Mouse (Mus musculus) neural tube, embryonic 12.5 days (tissue): ENCODE data around the gene Arrdc4. TPM values are rescaled to one million over a fixed set of nuclear protein-coding genes. Genes with fewer than 3 reads are reported as not detected.

Source experiments
- ATAC-seq: fragments of 200-750 bp; cut with Nextera tagmentation; 2 replicates; pipeline ENCODE4 v1.8.0; 2017; ENCODE audit warnings: low read depth, mild to moderate bottlenecking, moderate TSS enrichment, moderate library complexity; ENCODE audit not compliant: low FRiP score
- H3K27ac ChIP-seq: fragments of 300-500 bp; sonication (generic); 2 replicates; pipeline ENCODE4 v1.5.1; 2016
- H3K27me3 ChIP-seq: fragments of 300-500 bp; sonication (generic); replicated peaks from 2 replicates; pipeline ENCODE4 v1.6.1; 2016; ENCODE audit warnings: mild to moderate bottlenecking
- H3K36me3 ChIP-seq: fragments of 300-500 bp; sonication (generic); 2 replicates; pipeline ENCODE4 v1.6.1; 2016; ENCODE audit warnings: mild to moderate bottlenecking
- H3K4me1 ChIP-seq: fragments of 300-500 bp; sonication (generic); 2 replicates; pipeline ENCODE4 v1.6.1; 2016
- H3K4me2 ChIP-seq: fragments of 300-500 bp; sonication (generic); replicated peaks from 2 replicates; pipeline ENCODE4 v1.6.1; 2016; ENCODE audit warnings: mild to moderate bottlenecking
- H3K4me3 ChIP-seq: fragments of 300-500 bp; sonication (generic); 2 replicates; pipeline ENCODE4 v1.5.1; 2016
- H3K9ac ChIP-seq: fragments of 300-500 bp; sonication (generic); 2 replicates; pipeline ENCODE4 v1.6.1; 2016; ENCODE audit warnings: mild to moderate bottlenecking
- H3K9me3 ChIP-seq: fragments of 300-500 bp; sonication (generic); 2 replicates; pipeline ENCODE4 v1.6.1; 2016; ENCODE audit warnings: mild to moderate bottlenecking
- WGBS: fragments of 180-500 bp; shearing (Covaris S2); methylation state at CpG from one replicate; pipeline ENCODE4 v1.1.7; 2016; 5-methylcytosine and 5-hydroxymethylcytosine counted together
- polyA plus RNA-seq: library from polyadenylated mRNA; unstranded; fragments of >200 nt; fragmentation: Nextera tagmentation; extraction: Ambion mirVana; gene quantifications from 2 replicates; pipeline ENCODE4 v1.2.1, GENCODE M21; 2016

The Arrdc4 gene
- polyA plus RNA-seq, 1 experiment from 2014 or later: 30.9 TPM

- Histone ChIP-seq H3K27me3 (no peaks in the 10 kb centered on the region), H3K36me3 (no peaks in the 10 kb centered on the region), H3K27ac (no peak overlapping the region), H3K4me2 (no peak overlapping the region), H3K9ac (no peak overlapping the region), H3K4me1 (no peaks in the 10 kb centered on the region), H3K9me3 (no peaks in the 10 kb centered on the region), H3K4me3 (no peak overlapping the region)
- 91% methylated on average over 7 of the region's 7 CpGs for WGBS
- ATAC-seq: no peak
Observed at GRCm38 (mm10) chr7:68705162-68705561, 43.9 kb downstream of the Arrdc4 start.

GRCm38 (mm10) chr7:68697313-68697712 is 51.7 kb downstream of the Arrdc4 start:
- H3K9ac ChIP-seq: no peak overlapping the region
- no peaks in the 10 kb centered on the region for H3K36me3 ChIP-seq
- no peak overlapping the region for H3K4me3 ChIP-seq
- H3K27me3 ChIP-seq: no peaks in the 10 kb centered on the region
- ATAC-seq: no peak
- no peak overlapping the region for H3K4me2 ChIP-seq
- no peak overlapping the region for H3K27ac ChIP-seq
- no peaks in the 10 kb centered on the region for H3K9me3 ChIP-seq
- H3K4me1 ChIP-seq: no peaks in the 10 kb centered on the region
- 94% methylated on average over 3 of the region's 3 CpGs for WGBS

GRCm38 (mm10) chr7:68696908-68697307 is 52.1 kb downstream of the Arrdc4 start:
- Histone ChIP-seq H3K9ac (no peak overlapping the region), H3K9me3 (no peaks in the 10 kb centered on the region), H3K4me2 (no peak overlapping the region), H3K27ac (no peak overlapping the region), H3K4me3 (no peak overlapping the region), H3K27me3 (no peaks in the 10 kb centered on the region), H3K36me3 (no peaks in the 10 kb centered on the region), H3K4me1 (no peaks in the 10 kb centered on the region)
- 74% methylated on average over 6 of the region's 6 CpGs for whole genome bisulfite sequencing
- no peak for ATAC-seq

- Histone ChIP-seq H3K9me3 (no peaks in the 10 kb centered on the region), H3K27ac (no peak overlapping the region), H3K36me3 (no peaks in the 10 kb centered on the region), H3K4me1 (no peaks in the 10 kb centered on the region), H3K9ac (no peak overlapping the region), H3K4me2 (no peak overlapping the region), H3K27me3 (no peaks in the 10 kb centered on the region), H3K4me3 (no peak overlapping the region)
- ATAC-seq: no peak
- WGBS: 92% methylated on average over 5 of the region's 5 CpGs
Observed at GRCm38 (mm10) chr7:68696446-68696845, 52.6 kb downstream of the Arrdc4 start.

DNA sequence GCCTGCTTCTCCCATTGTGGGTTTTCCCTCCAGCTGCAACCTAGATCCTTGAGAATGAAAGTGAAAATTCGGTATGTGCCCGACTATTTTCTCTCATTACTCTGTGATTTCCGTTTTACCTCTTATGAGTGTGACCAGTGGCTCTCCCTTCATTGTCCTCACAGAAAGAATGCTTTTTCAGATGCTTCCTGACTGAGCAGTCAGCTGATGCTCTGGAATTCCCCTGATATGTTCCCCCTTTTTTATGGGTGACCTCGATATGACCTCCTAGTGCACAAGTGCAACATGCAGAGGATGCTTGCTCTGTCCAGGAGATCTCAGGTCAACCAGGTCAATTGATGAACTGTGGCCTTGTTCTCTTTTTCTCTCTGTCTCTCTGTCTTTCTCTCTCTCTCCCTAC is 56.3 kb downstream of the Arrdc4 start:
- Histone ChIP-seq H3K4me3 (no peak overlapping the region), H3K4me2 (no peak overlapping the region), H3K27ac (no peak overlapping the region), H3K27me3 (no peaks in the 10 kb centered on the region), H3K9me3 (no peaks in the 10 kb centered on the region), H3K4me1 (no peaks in the 10 kb centered on the region), H3K36me3 (no peaks in the 10 kb centered on the region), H3K9ac (no peak overlapping the region)
- ATAC-seq: no peak
- 58% methylated on average over 4 of the region's 4 CpGs for WGBS

DNA sequence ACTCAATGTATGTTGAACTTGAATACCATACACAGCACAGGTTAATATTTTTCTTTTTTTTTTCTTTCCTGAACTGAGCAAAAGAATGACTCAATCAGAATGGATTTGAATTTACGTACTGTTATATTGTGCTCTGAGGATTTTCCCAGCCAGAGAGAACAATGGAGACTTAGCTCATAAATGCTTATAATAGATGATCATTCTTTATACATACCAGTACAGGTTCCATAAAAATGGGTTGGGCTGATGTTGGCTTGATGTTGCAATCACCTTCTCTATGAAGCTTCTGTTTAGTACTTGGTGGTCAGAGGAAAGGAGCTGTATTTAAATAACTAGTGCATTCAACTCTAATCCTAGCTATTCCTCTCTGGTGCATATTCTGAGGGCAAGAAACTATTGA is 57.6 kb downstream of the Arrdc4 start:
- Histone ChIP-seq H3K27ac (no peak overlapping the region), H3K9me3 (no peaks in the 10 kb centered on the region), H3K36me3 (no peaks in the 10 kb centered on the region), H3K4me3 (no peak overlapping the region), H3K9ac (no peak overlapping the region), H3K4me2 (no peak overlapping the region), H3K27me3 (no peaks in the 10 kb centered on the region), H3K4me1 (no peaks in the 10 kb centered on the region)
- WGBS: 86% methylated on average over 1 of the region's 1 CpGs
- no peak for ATAC-seq

DNA sequence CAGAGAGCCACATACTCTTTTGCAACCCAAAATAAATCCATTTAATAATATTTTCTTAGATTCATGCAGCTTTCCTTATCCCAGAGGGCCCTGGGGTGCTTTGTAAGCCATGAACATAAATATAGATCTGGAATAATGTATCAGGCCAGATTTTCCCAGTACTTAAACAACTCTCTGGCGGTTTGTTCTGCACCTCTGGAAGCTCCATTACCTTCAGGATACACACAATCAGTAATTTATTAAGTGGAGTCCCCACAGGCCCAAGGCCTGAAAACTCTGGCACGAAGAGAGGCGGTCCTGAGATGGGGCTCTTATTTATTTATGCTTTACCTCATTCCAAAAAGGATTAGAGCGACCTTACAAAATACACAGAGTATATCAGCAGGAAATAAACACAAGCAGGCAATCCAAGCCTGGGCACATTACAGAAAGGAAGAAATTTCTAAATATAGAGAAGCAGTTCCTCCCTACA is 61.9 kb downstream of the Arrdc4 start:
- ATAC-seq: no peak

More for the DNA sequence above, 61.9 kb downstream of the Arrdc4 start:
- no peak overlapping the region for H3K4me3 ChIP-seq
- H3K36me3 ChIP-seq: no peaks in the 10 kb centered on the region
- no peaks in the 10 kb centered on the region for H3K27me3 ChIP-seq
- WGBS: 53% methylated on average over 4 of the region's 4 CpGs
- no peaks in the 10 kb centered on the region for H3K9me3 ChIP-seq
- H3K4me1 ChIP-seq: no peaks in the 10 kb centered on the region
- H3K9ac ChIP-seq: no peak overlapping the region
- H3K4me2 ChIP-seq: no peak overlapping the region
- H3K27ac ChIP-seq: no peak overlapping the region
